Mouse (Mus musculus) spleen, adult 2 months (tissue): Measurements from ENCODE around the gene Gpr173. TPM values are rescaled to one million over a fixed set of nuclear protein-coding genes. Genes with fewer than 3 reads are reported as not detected.

ENCODE experiments used
- DNase-seq, 2 experiments: peaks; one replicate each; pipeline versions ENCODE4 v3.0.0 to v3.0.0-alpha.2; 2012 to 2021; ENCODE audit warnings: low spot score in 2 of 2, low read depth in 1 of 2
- H3K27ac ChIP-seq: fragments of 200-500 bp; 2 replicates; pipeline ENCODE4 v1.5.1; 2012; ENCODE audit warnings: low read length, inconsistent platforms; ENCODE audit not compliant: insufficient read depth
- H3K27me3 ChIP-seq: fragments of 200-500 bp; 2 replicates; pipeline ENCODE4 v1.6.1; 2012; ENCODE audit warnings: mild to moderate bottlenecking, moderate library complexity, low read length, inconsistent platforms; ENCODE audit not compliant: control insufficient read depth, insufficient read depth
- H3K36me3 ChIP-seq: fragments of 200-500 bp; 2 replicates; pipeline ENCODE4 v1.6.1; 2012; ENCODE audit warnings: mild to moderate bottlenecking, low read length, inconsistent platforms; ENCODE audit not compliant: control insufficient read depth, insufficient read depth
- H3K4me1 ChIP-seq: fragments of 200-500 bp; 2 replicates; pipeline ENCODE4 v1.6.1; 2011; ENCODE audit warnings: inconsistent platforms; ENCODE audit not compliant: control insufficient read depth, insufficient read depth, insufficient read length
- H3K4me3 ChIP-seq: fragments of 200-500 bp; 2 replicates; pipeline ENCODE4 v1.5.1; 2011; ENCODE audit warnings: mild to moderate bottlenecking, inconsistent platforms; ENCODE audit not compliant: insufficient read depth, insufficient read length; ENCODE audit errors: extremely low read depth
- CTCF ChIP-seq: fragments of 200-500 bp; IDR thresholded peaks from 2 replicates; pipeline ENCODE4 v1.5.1; 2011; ENCODE audit warnings: mild to moderate bottlenecking, inconsistent platforms; ENCODE audit not compliant: insufficient read depth, insufficient read length, insufficient replicate concordance; ENCODE audit errors: extremely low read depth
- POLR2A ChIP-seq: fragments of 200-500 bp; IDR thresholded peaks from 2 replicates; pipeline ENCODE4 v1.6.1; 2011; ENCODE audit warnings: low read depth, low read length, inconsistent platforms
- WGBS: fragments of 180-500 bp; shearing (Covaris S2); methylation state at CpG from one replicate; pipeline ENCODE4 v1.1.7; 2018; 5-methylcytosine and 5-hydroxymethylcytosine counted together
- polyA plus RNA-seq: library from polyadenylated mRNA; depleted of rRNA; stranded (reverse); fragments of >200 nt; gene quantifications from 2 replicates; pipeline ENCODE4 v1.2.3, GENCODE M21; 2012; rRNA removed

Gpr173 gene
- polyA plus RNA-seq, 1 experiment: 1.2 TPM

- no peak for TF ChIP-seq CTCF
- TF ChIP-seq POLR2A: no peak
- H3K27me3 ChIP-seq: no peaks in the 10 kb centered on the region
- no peak overlapping the region for H3K27ac ChIP-seq
- H3K4me1 ChIP-seq: no peaks in the 10 kb centered on the region
- DNase-seq: no peak
- H3K4me3 ChIP-seq: no peak overlapping the region
- WGBS: 73% methylated on average over 2 of the region's 2 CpGs
- no peaks in the 10 kb centered on the region for H3K36me3 ChIP-seq
Observed at GRCm38 (mm10) chrX:152306224-152306623, 62.3 kb downstream of the Gpr173 start.

Other genes starting within 250 kb of the Gpr173 start
- gene Iqsec2, start 224.4 kb downstream of the Gpr173 start, polyA plus RNA-seq: 4.9 and 6.6 TPM in 2 replicates
- gene Kdm5c, start 135.7 kb downstream of the Gpr173 start, polyA plus RNA-seq: 55.1 and 60.9 TPM in 2 replicates
- gene Kantr, start 41.2 kb downstream of the Gpr173 start, polyA plus RNA-seq: 5.0 and 6.1 TPM in 2 replicates
- 18.4 and 18.9 TPM in 2 replicates for gene Tspyl2, start 26.3 kb downstream of the Gpr173 start, polyA plus RNA-seq
- gene Cldn34a, start 194.6 kb upstream of the Gpr173 start, polyA plus RNA-seq: not detected in 2 replicates